In the genomic region with DNA sequence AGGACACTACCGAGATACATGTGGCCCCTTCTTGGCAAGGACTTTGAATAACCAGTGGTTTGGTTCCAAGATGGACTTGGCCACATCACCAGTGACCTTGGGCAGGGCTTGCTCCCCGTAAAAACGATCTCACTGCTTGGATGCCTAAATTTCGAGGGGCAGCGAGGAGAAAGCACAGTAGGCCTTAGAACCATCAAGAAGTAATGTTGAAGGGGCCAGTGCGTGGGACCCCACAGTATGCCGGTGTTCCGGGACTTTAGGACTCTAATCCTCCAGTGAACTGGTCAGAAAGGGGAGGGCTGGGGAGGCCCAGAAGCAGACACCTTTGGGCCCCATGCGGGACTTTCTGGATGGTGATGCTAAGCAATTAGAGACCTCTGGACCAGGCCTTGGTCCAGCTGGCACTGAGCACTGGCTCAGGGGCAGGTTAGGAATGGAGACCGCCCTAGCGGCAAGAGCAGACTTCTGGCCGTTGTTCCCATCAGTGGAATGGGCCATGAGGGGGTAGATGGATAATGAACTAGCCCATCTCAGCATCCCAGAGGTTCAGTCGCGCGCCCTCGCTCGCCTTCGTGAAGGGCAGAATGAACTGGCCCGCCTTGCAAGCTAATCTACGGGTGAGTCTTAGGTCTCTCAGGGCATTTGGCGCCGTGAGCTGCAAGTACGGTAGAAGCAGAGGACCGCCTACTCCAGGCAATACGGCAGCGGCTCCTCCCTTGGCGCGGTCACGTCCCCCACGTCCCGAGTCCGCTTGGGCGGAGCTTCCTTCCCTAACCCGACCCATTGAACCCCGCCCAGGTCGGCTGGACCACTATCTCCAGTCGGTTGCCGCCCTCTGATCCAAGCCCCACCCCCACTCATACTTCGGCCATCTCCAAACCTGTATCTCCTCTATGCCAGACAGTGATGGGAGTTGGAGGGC, we compare ENCODE assay signal across 8 mouse cellular contexts. TPM values are rescaled to one million over a fixed set of nuclear protein-coding genes. Genes with fewer than 3 reads are reported as not detected.
DNase-seq lines count a peak whose midpoint lies in the region; ATAC-seq and TF ChIP-seq lines count a peak whose summit lies in the region.

No protein-coding gene starts in this region.

- H3K4me3 ChIP-seq in embryonic facial prominence, embryonic 10.5 days, result peak overlapping the region; percentile 79
- peak overlapping the region; percentile 52 for H3K4me3 ChIP-seq in intestine, postnatal 0 days (ENCODE audit: low read depth, low read length)
- peak overlapping the region; percentile 46 for H3K4me3 ChIP-seq in midbrain, embryonic 11.5 days (ENCODE audit: low read depth, low read length)

- TF ChIP-seq CTCF in intestine, postnatal 0 days (IDR thresholded peaks at IDR 0.05; ENCODE audit: low read depth), result peak; percentile 24; the same call in 1 of the 2 replicates

- DNase-seq in adrenal gland, postnatal 10 days, result peak; percentile 88
- DNase-seq in embryonic facial prominence, embryonic 10.5 days (ENCODE audit: low spot score), result peak; percentile 97
- peak; percentile 90 for DNase-seq in left cerebral cortex, postnatal 4 days
- DNase-seq in midbrain, embryonic 11.5 days (ENCODE audit: low spot score, missing footprints), result peak; percentile 99
- peak; percentile 53 for DNase-seq in right cerebral cortex, postnatal 4 days
- peak; percentile 97 for DNase-seq in yolk sac, embryonic 10.5 days (ENCODE audit: low spot score)

- peaks cover 32% of the 10 kb centered on the region for H3K36me3 ChIP-seq in embryonic facial prominence, embryonic 10.5 days (replicated peaks)
- H3K36me3 ChIP-seq in intestine, postnatal 0 days (ENCODE audit: control insufficient read depth, insufficient read depth), result peaks cover 1% of the 10 kb centered on the region; the same call in 1 of the 2 replicates
- H3K36me3 ChIP-seq in midbrain, embryonic 11.5 days (ENCODE audit: control insufficient read depth, insufficient read depth, low read length), result no peaks in the 10 kb centered on the region; the same call in 1 of the 2 replicates

- 1% methylated on average over 39 of the region's 39 CpGs for WGBS in embryonic facial prominence, embryonic 10.5 days
- WGBS in intestine, postnatal 0 days, result 4% methylated on average over 39 of the region's 39 CpGs
- under 1% methylated on average over 39 of the region's 39 CpGs for WGBS in midbrain, embryonic 11.5 days

- H3K4me1 ChIP-seq in embryonic facial prominence, embryonic 10.5 days, result peaks cover 57% of the 10 kb centered on the region
- H3K4me1 ChIP-seq in intestine, postnatal 0 days (replicated peaks; ENCODE audit: control insufficient read depth, insufficient read depth, low read length), result peaks cover 18% of the 10 kb centered on the region
- peaks cover 30% of the 10 kb centered on the region for H3K4me1 ChIP-seq in midbrain, embryonic 11.5 days (ENCODE audit: control insufficient read depth, insufficient read depth, low read length)

- peak overlapping the region; percentile 91 for H3K27ac ChIP-seq in embryonic facial prominence, embryonic 10.5 days (replicated peaks)
- no peak overlapping the region for H3K27ac ChIP-seq in intestine, postnatal 0 days (ENCODE audit: low read depth, low read length)
- peak overlapping the region; percentile 25 for H3K27ac ChIP-seq in midbrain, embryonic 11.5 days (ENCODE audit: low read depth, low read length)

- H3K9me3 ChIP-seq in embryonic facial prominence, embryonic 10.5 days, result no peaks in the 10 kb centered on the region
- H3K9me3 ChIP-seq in intestine, postnatal 0 days (ENCODE audit: control insufficient read depth), result no peaks in the 10 kb centered on the region
- H3K9me3 ChIP-seq in midbrain, embryonic 11.5 days (ENCODE audit: control insufficient read depth, low read length), result no peaks in the 10 kb centered on the region

- ATAC-seq in granulocyte monocyte progenitor cell, adult 5-6 weeks (replicated peaks; ENCODE audit: poor library complexity, severe bottlenecking), result peak; percentile 77
- peak; percentile 56 for ATAC-seq in intestine, postnatal 0 days
- peak; percentile 90 for ATAC-seq in midbrain, embryonic 11.5 days (ENCODE audit: low FRiP score)

- H3K27me3 ChIP-seq in embryonic facial prominence, embryonic 10.5 days (replicated peaks; ENCODE audit: low read depth, poor library complexity, severe bottlenecking), result peaks cover 19% of the 10 kb centered on the region; the same call in 1 of the 2 replicates
- H3K27me3 ChIP-seq in intestine, postnatal 0 days (replicated peaks; ENCODE audit: control insufficient read depth, insufficient read depth, low read length), result no peaks in the 10 kb centered on the region
- peaks cover 3% of the 10 kb centered on the region; the same call in 1 of the 2 replicates for H3K27me3 ChIP-seq in midbrain, embryonic 11.5 days (ENCODE audit: control insufficient read depth, insufficient read depth, low read length)

- H3K9ac ChIP-seq in intestine, postnatal 0 days (ENCODE audit: low read depth, low read length), result 0 out of 2 replicates have a peak overlapping the region, but pooled peaks have one; percentile 7
- H3K9ac ChIP-seq in midbrain, embryonic 11.5 days (ENCODE audit: low read length), result peak overlapping the region; percentile 65

- peak overlapping the region; percentile 90 for H3K4me2 ChIP-seq in intestine, postnatal 0 days (replicated peaks; ENCODE audit: low read depth)
- peak overlapping the region; percentile 66 for H3K4me2 ChIP-seq in midbrain, embryonic 11.5 days

- intact Hi-C loops in left cerebral cortex, postnatal 4 days (cut with DNase I), result no loop called here

RNA-seq across cellular contexts. Expression of gene Slc16a3, which starts 2.3 kb away (rescaled TPM):
- 10 to 100 TPM; 10.4 to 11.6 TPM for total RNA-seq in adrenal gland, postnatal 10 days (2021)
- polyA plus RNA-seq in embryonic facial prominence, embryonic 10.5 days (2016; fragmentation: Nextera tagmentation; extraction: Ambion mirVana), result 131 and 182 TPM in 2 replicates
- 5.0 and 11.3 TPM in 2 replicates for total RNA-seq in granulocyte monocyte progenitor cell, adult 5-6 weeks (2014; fragmentation: Nextera tagmentation)
- 4.1 and 4.7 TPM in 2 replicates for total RNA-seq in granulocyte monocyte progenitor cell, adult 5-6 weeks (2017)
- 7.2 and 8.0 TPM in 2 replicates for polyA plus RNA-seq in intestine, postnatal 0 days (2015; fragmentation: Nextera tagmentation; extraction: Ambion mirVana)
- total RNA-seq in left cerebral cortex, postnatal 4 days (2021), result 1 to 10 TPM; 1.4 to 3.6 TPM
- polyA plus RNA-seq in midbrain, embryonic 11.5 days (2014; fragmentation: Nextera tagmentation; extraction: Ambion mirVana), result 24.1 and 30.4 TPM in 2 replicates

RNA-seq across cellular contexts. Expression of gene Ccdc57, which starts 17.9 kb away (rescaled TPM):
- total RNA-seq in adrenal gland, postnatal 10 days (2021), result 10 to 100 TPM in 1 of 2 experiments, 1 to 10 TPM in 1; 8.4 to 10.8 TPM
- polyA plus RNA-seq in embryonic facial prominence, embryonic 10.5 days (2016; fragmentation: Nextera tagmentation; extraction: Ambion mirVana), result 6.5 and 6.8 TPM in 2 replicates
- total RNA-seq in granulocyte monocyte progenitor cell, adult 5-6 weeks (2014; fragmentation: Nextera tagmentation), result 4.6 and 5.2 TPM in 2 replicates
- total RNA-seq in granulocyte monocyte progenitor cell, adult 5-6 weeks (2017), result 5.6 and 6.9 TPM in 2 replicates
- 1.1 and 1.3 TPM in 2 replicates for polyA plus RNA-seq in intestine, postnatal 0 days (2015; fragmentation: Nextera tagmentation; extraction: Ambion mirVana)
- total RNA-seq in left cerebral cortex, postnatal 4 days (2021), result 10 to 100 TPM; 11.7 to 13.7 TPM
- 4.3 and 4.5 TPM in 2 replicates for polyA plus RNA-seq in midbrain, embryonic 11.5 days (2014; fragmentation: Nextera tagmentation; extraction: Ambion mirVana)

RNA-seq across cellular contexts. Expression of gene Csnk1d, which starts 40.6 kb away (rescaled TPM):
- total RNA-seq in adrenal gland, postnatal 10 days (2021), result 100 to 1,000 TPM; 129 to 131 TPM
- polyA plus RNA-seq in embryonic facial prominence, embryonic 10.5 days (2016; fragmentation: Nextera tagmentation; extraction: Ambion mirVana), result 129 and 133 TPM in 2 replicates
- 53.7 and 63.6 TPM in 2 replicates for total RNA-seq in granulocyte monocyte progenitor cell, adult 5-6 weeks (2014; fragmentation: Nextera tagmentation)
- total RNA-seq in granulocyte monocyte progenitor cell, adult 5-6 weeks (2017), result 68.2 and 70.6 TPM in 2 replicates
- polyA plus RNA-seq in intestine, postnatal 0 days (2015; fragmentation: Nextera tagmentation; extraction: Ambion mirVana), result 62.0 and 65.6 TPM in 2 replicates
- total RNA-seq in left cerebral cortex, postnatal 4 days (2021), result 100 to 1,000 TPM; 137 to 141 TPM
- polyA plus RNA-seq in midbrain, embryonic 11.5 days (2014; fragmentation: Nextera tagmentation; extraction: Ambion mirVana), result 60.9 and 71.3 TPM in 2 replicates
